Mouse (Mus musculus): ENCODE results near the gene Nans. TPM values are rescaled to one million over a fixed set of nuclear protein-coding genes. Genes with fewer than 3 reads are reported as not detected.

The Nans gene
- polyA plus RNA-seq (2015; fragmentation: Nextera tagmentation; extraction: Ambion mirVana), result 23.8 and 25.0 TPM in 2 replicates

GRCm38 (mm10) chr4:46489028-46489925 is at the start of gene Nans:
Nans (plus strand) TSS chr4:46489248.
- 1% methylated on average over 56 of the region's 58 CpGs for WGBS (ENCODE audit: insufficient replicate concordance)
- TF ChIP-seq CTCF (IDR thresholded peaks at IDR 0.05; ENCODE audit: low read depth) (no peak), EP300 (IDR thresholded peaks at IDR 0.05; ENCODE audit: low read depth) (no peak)
- Histone ChIP-seq H3K4me2 (ENCODE audit: low read depth, low read length) (peak within 1 kb of the TSS; percentile 95), H3K36me3 (replicated peaks; ENCODE audit: insufficient read depth, low read length) (peaks cover 19% of the 10 kb centered on the region), H3K4me3 (ENCODE audit: low read depth, low read length) (peak within 1 kb of the TSS; percentile 90), H3K4me1 (ENCODE audit: insufficient read depth) (peaks cover 26% of the 10 kb centered on the region), H3K9me3 (ENCODE audit: low read length) (no peaks in the 10 kb centered on the region), H3K9ac (replicated peaks) (peak within 1 kb of the TSS; percentile 88), H3K27ac (ENCODE audit: low read depth) (peak within 1 kb of the TSS; percentile 66), H3K27me3 (ENCODE audit: insufficient read depth, low read length) (no peaks in the 10 kb centered on the region)
- DNase-seq (peak; percentile 96), ATAC-seq (peak; percentile 98)

GRCm38 (mm10) chr4:46442501-46442900 is 46.5 kb upstream of the Nans start:
- ATAC-seq, result no peak
- no peak overlapping the region for H3K27ac ChIP-seq (ENCODE audit: low read depth)
- no peaks in the 10 kb centered on the region for H3K36me3 ChIP-seq (replicated peaks; ENCODE audit: insufficient read depth, low read length)
- TF ChIP-seq CTCF (IDR thresholded peaks at IDR 0.05; ENCODE audit: low read depth), result no peak
- no peak for TF ChIP-seq EP300 (IDR thresholded peaks at IDR 0.05; ENCODE audit: low read depth)
- WGBS (ENCODE audit: insufficient replicate concordance), result 58% methylated on average over 4 of the region's 4 CpGs
- no peaks in the 10 kb centered on the region for H3K9me3 ChIP-seq (ENCODE audit: low read length)
- H3K9ac ChIP-seq (replicated peaks), result no peak overlapping the region
- no peaks in the 10 kb centered on the region for H3K27me3 ChIP-seq (ENCODE audit: insufficient read depth, low read length)
- H3K4me1 ChIP-seq (ENCODE audit: insufficient read depth), result peaks cover 5% of the 10 kb centered on the region; the same call in 1 of the 2 replicates
- no peak overlapping the region for H3K4me2 ChIP-seq (ENCODE audit: low read depth, low read length)
- DNase-seq, result no peak
- no peak overlapping the region for H3K4me3 ChIP-seq (ENCODE audit: low read depth, low read length)

- peaks cover 24% of the 10 kb centered on the region for H3K4me1 ChIP-seq (ENCODE audit: insufficient read depth)
- no peaks in the 10 kb centered on the region for H3K27me3 ChIP-seq (ENCODE audit: insufficient read depth, low read length)
- WGBS (ENCODE audit: insufficient replicate concordance), result 68% methylated on average over 9 of the region's 9 CpGs
- ATAC-seq (no peak), DNase-seq (no peak)
- no peaks in the 10 kb centered on the region for H3K9me3 ChIP-seq (ENCODE audit: low read length)
- no peaks in the 10 kb centered on the region for H3K36me3 ChIP-seq (replicated peaks; ENCODE audit: insufficient read depth, low read length)
- no peak overlapping the region for H3K4me3 ChIP-seq (ENCODE audit: low read depth, low read length)
- no peak overlapping the region for H3K27ac ChIP-seq (ENCODE audit: low read depth)
- H3K9ac ChIP-seq (replicated peaks), result no peak overlapping the region
- no peak for TF ChIP-seq EP300 (IDR thresholded peaks at IDR 0.05; ENCODE audit: low read depth)
- no peak for TF ChIP-seq CTCF (IDR thresholded peaks at IDR 0.05; ENCODE audit: low read depth)
- H3K4me2 ChIP-seq (ENCODE audit: low read depth, low read length), result no peak overlapping the region
Measured at GRCm38 (mm10) chr4:46445237-46445945, 43.7 kb upstream of the Nans start.

GRCm38 (mm10) chr4:46447461-46447860 is 41.6 kb upstream of the Nans start:
- TF ChIP-seq CTCF (IDR thresholded peaks at IDR 0.05; ENCODE audit: low read depth), result no peak
- TF ChIP-seq EP300 (IDR thresholded peaks at IDR 0.05; ENCODE audit: low read depth), result no peak
- no peak overlapping the region for H3K4me3 ChIP-seq (ENCODE audit: low read depth, low read length)
- no peaks in the 10 kb centered on the region for H3K36me3 ChIP-seq (replicated peaks; ENCODE audit: insufficient read depth, low read length)
- H3K9me3 ChIP-seq (ENCODE audit: low read length), result no peaks in the 10 kb centered on the region
- 26% methylated on average over 1 of the region's 1 CpGs for WGBS (ENCODE audit: insufficient replicate concordance)
- no peak overlapping the region for H3K4me2 ChIP-seq (ENCODE audit: low read depth, low read length)
- peaks cover 26% of the 10 kb centered on the region for H3K4me1 ChIP-seq (ENCODE audit: insufficient read depth)
- no peaks in the 10 kb centered on the region for H3K27me3 ChIP-seq (ENCODE audit: insufficient read depth, low read length)
- no peak for DNase-seq
- H3K27ac ChIP-seq (ENCODE audit: low read depth), result peak overlapping the region; percentile 39; the same call in 1 of the 2 replicates
- 0 out of 2 replicates have a peak overlapping the region, but pooled peaks have one; percentile 44 for H3K9ac ChIP-seq (replicated peaks)
- no peak for ATAC-seq

GRCm38 (mm10) chr4:46448886-46449285 is 40.2 kb upstream of the Nans start:
- Histone ChIP-seq H3K4me2 (ENCODE audit: low read depth, low read length) (peak overlapping the region; percentile 24), H3K4me1 (ENCODE audit: insufficient read depth) (peaks cover 40% of the 10 kb centered on the region)
- TF ChIP-seq EP300 (IDR thresholded peaks at IDR 0.05; ENCODE audit: low read depth) (no peak; the same call in 1 of the 2 replicates), CTCF (IDR thresholded peaks at IDR 0.05; ENCODE audit: low read depth) (no peak)

GRCm38 (mm10) chr4:46450020-46450518 is 39.0 kb upstream of the Nans start:
- Histone ChIP-seq H3K9ac (replicated peaks) (peak overlapping the region; percentile 88), H3K4me1 (ENCODE audit: insufficient read depth) (peaks cover 48% of the 10 kb centered on the region), H3K36me3 (replicated peaks; ENCODE audit: insufficient read depth, low read length) (0 out of 2 replicates have a peak, but pooled peaks cover 2% of the 10 kb centered on the region), H3K4me3 (ENCODE audit: low read depth, low read length) (peak overlapping the region; percentile 70), H3K4me2 (ENCODE audit: low read depth, low read length) (peak overlapping the region; percentile 75), H3K27me3 (ENCODE audit: insufficient read depth, low read length) (no peaks in the 10 kb centered on the region), H3K27ac (ENCODE audit: low read depth) (peak overlapping the region; percentile 94), H3K9me3 (ENCODE audit: low read length) (no peaks in the 10 kb centered on the region)
- DNase-seq (no peak), ATAC-seq (no peak)
- 33% methylated on average over 7 of the region's 7 CpGs for WGBS (ENCODE audit: insufficient replicate concordance)
- no peak for TF ChIP-seq CTCF (IDR thresholded peaks at IDR 0.05; ENCODE audit: low read depth)
- no peak for TF ChIP-seq EP300 (IDR thresholded peaks at IDR 0.05; ENCODE audit: low read depth)

More at GRCm38 (mm10) chr4:46448886-46449285, 40.2 kb upstream of the Nans start:
- H3K27me3 ChIP-seq (ENCODE audit: insufficient read depth, low read length), result no peaks in the 10 kb centered on the region
- WGBS (ENCODE audit: insufficient replicate concordance), result 42% methylated on average over 6 of the region's 6 CpGs
- H3K4me3 ChIP-seq (ENCODE audit: low read depth, low read length), result no peak overlapping the region
- DNase-seq, result no peak
- no peak for ATAC-seq
- no peaks in the 10 kb centered on the region for H3K36me3 ChIP-seq (replicated peaks; ENCODE audit: insufficient read depth, low read length)
- H3K9me3 ChIP-seq (ENCODE audit: low read length), result no peaks in the 10 kb centered on the region
- H3K9ac ChIP-seq (replicated peaks), result peak overlapping the region; percentile 11; the same call in 1 of the 2 replicates
- peak overlapping the region; percentile 50; the same call in 1 of the 2 replicates for H3K27ac ChIP-seq (ENCODE audit: low read depth)
